Mouse (Mus musculus) kidney, adult 2 months (tissue): Measurements from ENCODE around the gene Ptpru.

ENCODE experiments used
- CTCF ChIP-seq: fragments of 200-500 bp; conservative IDR thresholded peaks from 2 replicates; pipeline ENCODE4 v1.5.1; 2011; ENCODE audit warnings: low read depth, mild to moderate bottlenecking, control low read depth, low read length, moderate library complexity, mixed read lengths; ENCODE audit not compliant: insufficient read depth, insufficient read length
- POLR2A ChIP-seq: fragments of 200-500 bp; IDR thresholded peaks from one replicate; pipeline ENCODE4 v1.6.1; 2011; ENCODE audit warnings: low read depth, low read length, control low read depth

- TF ChIP-seq POLR2A, result no peak
- no peak for TF ChIP-seq CTCF
These were observed 39.1 kb downstream of the Ptpru start for GRCm38 (mm10) chr4:131798968-131799367.
